Mouse (Mus musculus) midbrain, embryonic 12.5 days (tissue): Measurements from ENCODE around the gene Mad1l1. TPM values are rescaled to one million over a fixed set of nuclear protein-coding genes. Genes with fewer than 3 reads are reported as not detected.

Source experiments
- ATAC-seq: fragments of 200-750 bp; cut with Nextera tagmentation; 2 replicates; pipeline ENCODE4 v1.8.0; 2017; ENCODE audit warnings: low read depth, moderate TSS enrichment, moderate library complexity; ENCODE audit not compliant: low FRiP score
- H3K27ac ChIP-seq: fragments of 300-500 bp; sonication (generic); replicated peaks from 2 replicates; pipeline ENCODE4 v1.5.1; 2016; ENCODE audit warnings: mild to moderate bottlenecking
- H3K27me3 ChIP-seq: fragments of 300-500 bp; sonication (generic); 2 replicates; pipeline ENCODE4 v1.6.1; 2016; ENCODE audit warnings: mild to moderate bottlenecking
- H3K36me3 ChIP-seq: fragments of 300-500 bp; sonication (generic); 2 replicates; pipeline ENCODE4 v1.6.1; 2016
- H3K4me1 ChIP-seq: fragments of 300-500 bp; sonication (generic); 2 replicates; pipeline ENCODE4 v1.6.1; 2016
- H3K4me2 ChIP-seq: fragments of 300-500 bp; sonication (generic); replicated peaks from 2 replicates; pipeline ENCODE4 v1.6.1; 2016; ENCODE audit warnings: mild to moderate bottlenecking, moderate library complexity
- H3K4me3 ChIP-seq: fragments of 300-500 bp; sonication (generic); 2 replicates; pipeline ENCODE4 v1.5.1; 2016; ENCODE audit warnings: mild to moderate bottlenecking
- H3K9ac ChIP-seq: fragments of 300-500 bp; sonication (generic); replicated peaks from 2 replicates; pipeline ENCODE4 v1.6.1; 2016; ENCODE audit warnings: mild to moderate bottlenecking, moderate library complexity
- H3K9me3 ChIP-seq: fragments of 300-500 bp; sonication (generic); 2 replicates; pipeline ENCODE4 v1.6.1; 2016; ENCODE audit warnings: mild to moderate bottlenecking
- WGBS: fragments of 180-500 bp; shearing (Covaris S2); methylation state at CpG from one replicate; pipeline ENCODE4 v1.1.7; 2016; 5-methylcytosine and 5-hydroxymethylcytosine counted together
- polyA plus RNA-seq: library from polyadenylated mRNA; unstranded; fragments of >200 nt; fragmentation: Nextera tagmentation; extraction: Ambion mirVana; gene quantifications from 2 replicates; pipeline ENCODE4 v1.2.1, GENCODE M21; 2016

The Mad1l1 gene
- polyA plus RNA-seq, 1 experiment from 2014 or later: 48.7 TPM

DNA sequence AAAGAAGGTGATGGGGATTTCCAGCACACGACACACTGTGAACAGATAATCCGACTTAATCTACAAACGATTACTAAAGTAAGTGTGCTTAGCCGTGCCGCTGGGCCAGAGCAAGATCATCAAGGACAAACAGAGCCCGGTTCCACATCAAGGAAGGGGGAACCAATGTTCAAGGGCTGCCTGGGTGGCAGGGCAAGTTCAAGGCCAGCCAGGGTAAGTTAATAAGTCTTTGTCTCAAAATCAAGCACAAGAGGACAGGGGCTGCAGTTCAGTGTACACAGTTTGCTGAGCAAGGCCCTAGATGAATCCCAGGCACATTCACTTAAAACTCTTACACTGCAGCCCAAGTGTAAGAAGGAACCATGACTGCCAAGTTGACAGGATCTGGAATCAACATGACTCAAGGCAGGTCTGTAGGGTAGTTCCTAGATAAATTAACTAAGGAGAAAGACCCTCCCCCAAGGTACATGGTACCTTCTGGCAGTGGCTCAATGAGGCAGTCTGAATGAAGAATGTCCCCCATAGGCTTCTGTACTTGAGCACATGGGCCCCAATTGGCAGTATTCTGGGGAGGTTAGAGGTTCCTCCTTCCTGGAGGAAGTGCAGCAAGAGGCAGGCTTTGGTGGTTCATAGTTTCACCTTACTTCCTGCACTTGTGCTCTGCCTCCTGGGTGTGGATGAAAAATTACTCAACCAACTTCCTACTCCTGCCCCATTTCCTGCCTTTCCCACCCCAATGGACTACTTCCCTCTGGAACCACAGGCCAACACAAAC is 159.1 kb downstream of the Mad1l1 start:
- no peaks in the 10 kb centered on the region for H3K36me3 ChIP-seq
- H3K27me3 ChIP-seq: no peaks in the 10 kb centered on the region
- no peaks in the 10 kb centered on the region for H3K9me3 ChIP-seq
- WGBS: 49% methylated on average over 6 of the region's 6 CpGs
- no peak overlapping the region for H3K27ac ChIP-seq
- no peak overlapping the region for H3K4me3 ChIP-seq
- ATAC-seq: no peak
- no peak overlapping the region for H3K4me2 ChIP-seq
- H3K9ac ChIP-seq: no peak overlapping the region
- H3K4me1 ChIP-seq: no peaks in the 10 kb centered on the region

DNA sequence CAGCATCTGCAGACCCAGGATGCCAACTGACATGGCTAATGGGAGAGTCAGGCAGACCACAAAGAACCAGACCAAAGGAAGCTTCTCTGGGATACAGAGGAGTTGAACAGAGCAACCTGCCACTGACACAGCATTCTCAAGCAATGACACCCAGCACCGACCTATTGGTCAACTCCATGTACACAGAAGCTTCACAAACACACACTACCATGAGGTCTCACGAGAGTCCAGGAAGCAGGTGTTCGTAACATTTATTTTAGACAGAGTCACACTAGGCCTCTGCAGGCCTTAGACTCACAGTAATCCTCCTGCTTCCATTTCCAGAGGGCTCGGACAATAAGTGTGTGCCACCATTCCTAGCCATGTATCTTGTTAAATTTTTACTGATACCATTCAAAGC is 162.3 kb downstream of the Mad1l1 start:
- H3K9ac ChIP-seq: no peak overlapping the region
- H3K4me1 ChIP-seq: no peaks in the 10 kb centered on the region
- H3K36me3 ChIP-seq: no peaks in the 10 kb centered on the region
- no peak overlapping the region for H3K27ac ChIP-seq
- no peaks in the 10 kb centered on the region for H3K27me3 ChIP-seq
- ATAC-seq: no peak
- H3K4me3 ChIP-seq: no peak overlapping the region
- 89% methylated on average over 4 of the region's 4 CpGs for WGBS
- H3K9me3 ChIP-seq: no peaks in the 10 kb centered on the region
- no peak overlapping the region for H3K4me2 ChIP-seq

DNA sequence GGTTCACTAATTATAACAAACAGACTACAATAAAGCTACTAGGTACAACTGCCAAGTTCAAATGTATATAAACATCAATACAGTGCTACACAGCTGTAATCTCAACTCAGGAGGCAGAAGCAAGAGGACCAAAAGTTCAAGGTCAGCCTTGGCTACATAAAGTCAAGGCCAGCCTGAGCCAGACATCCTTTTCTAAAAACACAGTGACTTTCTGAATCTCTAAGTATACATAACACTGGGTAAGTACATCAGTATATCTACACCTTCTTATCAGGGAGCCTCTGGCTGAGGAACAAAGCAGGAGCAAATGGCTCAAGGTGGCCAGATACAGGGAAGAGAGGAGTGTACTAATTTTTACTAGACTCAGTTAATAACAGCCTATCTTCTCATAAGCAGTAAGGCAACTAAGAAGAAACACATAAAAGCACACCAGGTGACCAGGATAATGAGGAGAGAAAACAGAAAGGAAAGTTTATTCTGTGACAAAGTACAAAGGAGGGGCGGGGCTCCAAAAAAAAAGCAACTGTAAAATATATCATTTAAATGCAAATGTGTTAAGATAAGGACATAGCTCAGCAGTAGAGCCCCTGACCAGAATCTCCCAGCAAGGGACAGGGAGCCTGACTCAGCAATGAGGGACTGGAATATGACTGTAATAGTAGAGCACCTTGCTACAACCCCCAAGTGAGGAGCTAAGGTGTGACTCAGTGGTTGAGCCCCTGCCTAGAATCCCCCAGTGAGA is 163.3 kb downstream of the Mad1l1 start:
- ATAC-seq: no peak
- H3K4me3 ChIP-seq: no peak overlapping the region
- 87% methylated on average over 1 of the region's 1 CpGs for WGBS

DNA sequence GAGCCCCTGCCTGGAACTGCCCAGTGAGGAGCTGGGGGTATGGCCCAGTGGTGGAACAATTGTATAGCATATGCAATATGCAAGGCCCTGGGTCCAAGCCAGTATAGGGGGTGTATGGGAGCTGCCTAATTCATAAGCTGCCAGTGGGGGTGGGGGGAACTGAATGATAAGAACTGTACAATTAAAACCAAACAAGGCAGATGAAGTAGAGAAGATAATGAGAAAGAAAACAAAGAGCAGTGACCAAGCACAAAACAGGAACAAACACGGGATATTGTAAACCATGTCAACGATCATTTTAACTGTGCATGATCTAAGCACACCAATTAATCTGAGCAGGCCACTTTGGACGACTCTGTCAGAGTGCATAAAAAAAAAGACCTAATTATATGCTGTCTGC is 167.2 kb downstream of the Mad1l1 start:
- no peaks in the 10 kb centered on the region for H3K9me3 ChIP-seq
- no peak overlapping the region for H3K4me3 ChIP-seq
- H3K27ac ChIP-seq: no peak overlapping the region
- H3K9ac ChIP-seq: no peak overlapping the region
- ATAC-seq: no peak
- no peaks in the 10 kb centered on the region for H3K27me3 ChIP-seq
- H3K36me3 ChIP-seq: no peaks in the 10 kb centered on the region
- H3K4me1 ChIP-seq: peaks cover 5% of the 10 kb centered on the region
- H3K4me2 ChIP-seq: no peak overlapping the region
- 82% methylated on average over 3 of the region's 3 CpGs for WGBS

More for the DNA sequence above, 163.3 kb downstream of the Mad1l1 start:
- Histone ChIP-seq H3K36me3 (no peaks in the 10 kb centered on the region), H3K4me2 (no peak overlapping the region), H3K4me1 (no peaks in the 10 kb centered on the region), H3K27me3 (no peaks in the 10 kb centered on the region), H3K9me3 (no peaks in the 10 kb centered on the region), H3K27ac (no peak overlapping the region), H3K9ac (no peak overlapping the region)

DNA sequence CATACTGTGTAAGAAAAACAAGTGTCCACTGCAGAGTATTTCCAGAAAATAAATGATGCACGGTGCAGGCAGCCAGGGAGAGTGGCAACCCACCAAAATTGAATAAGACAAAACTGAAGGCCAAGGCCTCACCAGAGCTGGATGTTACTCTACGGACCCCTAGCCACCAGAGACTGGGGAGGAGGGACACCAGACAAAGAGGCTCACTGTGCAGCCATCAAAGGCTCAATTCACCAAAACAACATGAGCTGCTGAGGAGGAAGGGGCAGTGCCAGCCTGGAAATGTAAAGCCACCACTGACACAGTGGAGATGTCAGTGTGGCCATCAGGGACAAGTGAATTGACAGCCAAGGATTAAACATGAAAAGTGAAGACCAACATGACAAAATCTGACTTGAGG is 169.5 kb downstream of the Mad1l1 start:
- Histone ChIP-seq H3K27ac (no peak overlapping the region), H3K4me1 (peaks cover 11% of the 10 kb centered on the region), H3K4me2 (no peak overlapping the region), H3K9ac (no peak overlapping the region), H3K9me3 (no peaks in the 10 kb centered on the region), H3K4me3 (no peak overlapping the region), H3K36me3 (no peaks in the 10 kb centered on the region), H3K27me3 (no peaks in the 10 kb centered on the region)
- WGBS: 40% methylated on average over 2 of the region's 2 CpGs
- no peak for ATAC-seq

DNA sequence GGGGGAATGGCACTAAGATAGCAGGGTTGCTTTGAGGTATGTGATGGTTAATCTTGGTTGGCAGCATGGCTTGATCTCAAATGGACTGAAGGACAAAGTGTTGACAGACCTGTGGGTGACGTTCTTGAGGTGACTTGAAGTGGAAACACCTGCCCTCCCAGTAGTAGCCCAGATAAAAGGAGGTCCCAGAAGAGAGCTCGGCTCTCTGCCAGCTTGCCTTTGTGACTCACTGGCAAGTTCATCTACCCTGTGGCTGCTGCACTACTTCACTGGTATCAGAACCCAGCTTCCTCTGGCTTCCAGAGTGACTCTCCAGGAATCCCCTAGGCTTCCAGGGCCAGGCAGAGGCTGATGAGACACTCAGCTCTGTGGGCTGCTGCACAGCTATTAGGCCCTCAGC is 170.2 kb downstream of the Mad1l1 start:
- no peak overlapping the region for H3K4me3 ChIP-seq
- no peaks in the 10 kb centered on the region for H3K36me3 ChIP-seq
- 71% methylated on average over 2 of the region's 2 CpGs for WGBS
- H3K9me3 ChIP-seq: no peaks in the 10 kb centered on the region
- H3K4me1 ChIP-seq: peaks cover 11% of the 10 kb centered on the region
- no peak overlapping the region for H3K4me2 ChIP-seq
- no peak overlapping the region for H3K9ac ChIP-seq
- no peak for ATAC-seq
- no peak overlapping the region for H3K27ac ChIP-seq
- H3K27me3 ChIP-seq: no peaks in the 10 kb centered on the region

DNA sequence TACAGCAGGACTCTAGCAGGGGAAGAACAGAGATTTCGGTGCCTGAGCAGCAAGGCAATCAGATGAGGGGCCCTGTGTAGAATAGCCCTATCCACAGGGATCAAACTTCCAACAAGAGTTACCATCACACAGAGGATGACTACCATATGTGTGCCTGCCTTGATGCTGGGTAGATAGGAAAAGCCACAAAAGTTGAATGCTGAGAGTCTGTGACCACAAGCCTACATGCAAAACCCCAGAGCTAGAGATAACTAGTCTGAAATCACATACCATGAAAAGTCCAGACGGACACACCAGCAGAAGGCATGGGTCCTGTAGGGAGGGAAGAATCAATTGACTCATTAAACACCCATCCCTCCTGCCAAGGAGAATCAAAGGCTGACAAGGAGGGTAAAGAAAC is 170.7 kb downstream of the Mad1l1 start:
- Histone ChIP-seq H3K9me3 (no peaks in the 10 kb centered on the region), H3K27ac (no peak overlapping the region), H3K9ac (no peak overlapping the region), H3K36me3 (no peaks in the 10 kb centered on the region), H3K27me3 (no peaks in the 10 kb centered on the region), H3K4me3 (no peak overlapping the region), H3K4me1 (peaks cover 11% of the 10 kb centered on the region), H3K4me2 (no peak overlapping the region)
- 95% methylated on average over 2 of the region's 2 CpGs for WGBS
- ATAC-seq: no peak

DNA sequence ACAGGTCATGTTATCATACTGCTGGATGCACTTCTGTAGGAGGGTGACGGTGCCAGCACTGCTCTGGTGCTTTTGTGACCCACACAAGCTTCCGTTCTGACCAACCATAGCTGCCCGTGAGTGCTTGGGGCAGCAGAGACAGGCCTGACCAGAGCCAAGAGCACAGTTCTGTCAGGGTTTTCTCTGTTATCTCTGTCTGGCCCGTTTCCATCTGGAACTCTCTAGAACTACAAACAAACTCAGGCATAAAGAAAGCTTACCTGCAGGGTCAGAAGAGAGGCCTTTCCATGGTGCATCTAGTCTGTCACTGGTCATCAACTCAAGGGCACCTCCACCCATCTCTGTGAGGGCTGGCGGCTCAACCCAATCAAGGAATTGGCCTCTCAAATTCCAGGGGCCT is 171.2 kb downstream of the Mad1l1 start:
- Histone ChIP-seq H3K9ac (no peak overlapping the region), H3K4me3 (no peak overlapping the region), H3K9me3 (no peaks in the 10 kb centered on the region), H3K27me3 (no peaks in the 10 kb centered on the region), H3K27ac (no peak overlapping the region), H3K4me2 (no peak overlapping the region), H3K36me3 (no peaks in the 10 kb centered on the region), H3K4me1 (peaks cover 11% of the 10 kb centered on the region)
- 92% methylated on average over 5 of the region's 5 CpGs for WGBS
- no peak for ATAC-seq

DNA sequence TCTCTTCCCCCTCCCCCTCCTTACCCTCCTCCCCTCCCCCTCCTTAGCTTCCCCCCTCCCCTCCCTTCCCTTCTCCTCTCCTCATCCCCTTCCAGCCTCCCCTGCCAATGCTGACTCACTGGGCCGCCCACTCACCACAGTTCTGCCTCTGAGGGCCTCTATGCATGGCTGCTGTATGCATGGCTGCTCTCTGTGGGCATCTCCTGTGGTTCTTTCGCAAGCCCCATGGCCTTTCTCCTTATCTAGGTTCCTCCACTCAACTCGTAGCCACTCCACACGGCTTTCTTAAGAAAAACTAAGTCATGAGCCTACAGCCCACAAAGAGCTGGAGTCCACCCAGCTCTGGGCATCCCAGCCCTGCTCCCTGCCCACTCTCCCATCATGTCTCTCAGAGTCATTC is 172.1 kb downstream of the Mad1l1 start:
- H3K9ac ChIP-seq: no peak overlapping the region
- 79% methylated on average over 4 of the region's 4 CpGs for WGBS
- H3K4me1 ChIP-seq: peaks cover 11% of the 10 kb centered on the region
- no peaks in the 10 kb centered on the region for H3K36me3 ChIP-seq
- H3K4me2 ChIP-seq: no peak overlapping the region
- H3K4me3 ChIP-seq: no peak overlapping the region
- no peaks in the 10 kb centered on the region for H3K27me3 ChIP-seq
- H3K27ac ChIP-seq: no peak overlapping the region
- no peaks in the 10 kb centered on the region for H3K9me3 ChIP-seq
- no peak for ATAC-seq

DNA sequence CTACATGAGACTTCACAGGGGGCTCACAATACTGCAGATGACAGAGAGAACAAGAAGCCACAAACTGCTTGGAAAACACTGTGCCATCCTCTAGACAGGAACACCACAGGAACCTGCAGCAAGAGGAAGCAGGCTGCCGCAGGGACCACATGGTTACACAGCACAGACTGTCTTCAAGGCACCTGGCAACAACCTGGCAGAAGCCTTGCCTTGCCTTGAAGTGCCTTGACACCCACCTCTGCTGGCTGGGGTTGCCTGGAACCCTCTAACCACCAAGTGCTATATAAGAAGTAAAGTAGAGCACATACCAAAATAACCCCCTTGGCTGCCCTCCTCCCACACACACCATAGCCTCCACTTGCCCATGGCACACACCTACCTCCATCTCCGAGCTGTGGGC is 177.8 kb downstream of the Mad1l1 start:
- Histone ChIP-seq H3K27me3 (no peaks in the 10 kb centered on the region), H3K4me2 (no peak overlapping the region), H3K4me1 (peaks cover 2% of the 10 kb centered on the region; the same call in 1 of the 2 replicates), H3K36me3 (no peaks in the 10 kb centered on the region), H3K9me3 (no peaks in the 10 kb centered on the region), H3K27ac (no peak overlapping the region), H3K9ac (no peak overlapping the region), H3K4me3 (no peak overlapping the region)
- 95% methylated on average over 2 of the region's 2 CpGs for WGBS
- ATAC-seq: no peak

DNA sequence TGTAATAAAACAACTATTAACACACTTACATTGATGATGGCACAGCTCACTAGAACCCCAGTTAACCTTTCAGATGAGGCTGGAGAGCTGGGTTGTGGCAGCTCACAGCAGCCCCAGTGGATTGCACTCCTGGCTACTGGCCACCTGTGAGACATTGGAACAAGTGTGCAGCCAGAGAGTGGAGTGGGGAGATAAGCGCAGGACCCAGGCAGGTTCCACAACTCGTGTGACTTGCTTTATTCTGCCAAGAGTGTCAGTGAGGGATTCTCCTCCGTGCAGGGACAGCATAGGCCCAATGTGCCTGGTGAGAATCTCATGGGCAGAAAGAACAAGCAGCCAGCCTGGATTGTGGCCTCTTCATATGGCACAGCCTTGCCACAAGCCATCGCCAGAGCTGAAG is 180.0 kb downstream of the Mad1l1 start:
- no peak for ATAC-seq
- WGBS: 96% methylated on average over 4 of the region's 4 CpGs

DNA sequence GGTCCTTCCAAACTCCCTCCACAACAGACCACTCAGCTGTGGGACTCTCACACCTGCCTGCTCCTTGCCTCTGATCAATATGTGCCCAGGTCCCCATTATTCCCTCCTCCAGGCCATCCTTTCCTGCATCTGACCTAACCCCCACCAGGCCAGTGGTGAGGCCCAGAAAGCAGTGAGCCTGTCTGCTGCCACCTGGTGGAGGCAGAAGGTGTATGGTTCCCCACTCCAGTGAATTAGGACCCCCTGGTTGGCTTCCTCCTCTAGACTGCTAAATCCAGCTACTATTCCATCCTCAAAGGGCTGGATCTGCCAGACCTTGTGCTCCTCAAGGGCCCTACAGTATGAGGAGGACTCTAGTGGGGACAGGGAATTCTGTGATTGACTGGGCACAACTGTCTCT is 181.1 kb downstream of the Mad1l1 start:
- Histone ChIP-seq H3K27ac (no peak overlapping the region), H3K4me1 (no peaks in the 10 kb centered on the region), H3K4me3 (no peak overlapping the region), H3K27me3 (no peaks in the 10 kb centered on the region), H3K4me2 (no peak overlapping the region), H3K36me3 (no peaks in the 10 kb centered on the region; the same call in 1 of the 2 replicates), H3K9ac (no peak overlapping the region), H3K9me3 (no peaks in the 10 kb centered on the region)
- ATAC-seq: no peak

More for the DNA sequence above, 180.0 kb downstream of the Mad1l1 start:
- no peaks in the 10 kb centered on the region for H3K27me3 ChIP-seq
- H3K4me3 ChIP-seq: no peak overlapping the region
- H3K9ac ChIP-seq: no peak overlapping the region
- H3K4me2 ChIP-seq: no peak overlapping the region
- no peaks in the 10 kb centered on the region for H3K9me3 ChIP-seq
- no peaks in the 10 kb centered on the region for H3K4me1 ChIP-seq
- H3K27ac ChIP-seq: no peak overlapping the region
- no peaks in the 10 kb centered on the region; the same call in 1 of the 2 replicates for H3K36me3 ChIP-seq
